Mouse (Mus musculus) cerebellum, postnatal 14 days (tissue): ENCODE measurements at regions not wholly inside any gene's neighbourhood (a gene's known extent, or its start where the extent isn't known, plus 50 kb on each side); places are given as distances from the start of the nearest gene placed in this dataset.

Experiments
- DNase-seq, 2 experiments: peaks; one replicate each; pipeline ENCODE4 v3.0.0; 2021; ENCODE audit warnings: mixed read lengths in 2 of 2

DNA sequence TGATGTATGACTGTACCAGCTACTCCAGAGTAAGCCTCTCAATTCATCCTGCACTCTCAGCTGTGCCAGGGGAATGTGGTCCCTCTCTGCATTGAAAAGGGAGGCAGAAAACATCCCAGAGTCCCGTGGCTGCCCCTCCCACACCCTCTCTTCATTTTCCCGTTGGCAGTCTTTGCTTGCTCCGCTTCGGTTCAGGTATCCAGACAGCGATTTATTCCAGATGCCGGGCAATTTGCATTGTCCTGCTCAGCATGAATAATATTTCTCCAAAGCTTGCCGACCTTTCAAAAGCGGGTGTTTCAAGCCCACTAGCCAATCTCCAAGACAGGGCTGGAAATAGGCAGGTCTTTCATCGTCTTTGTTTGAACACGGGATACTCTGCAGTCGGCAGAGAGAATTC is 220.5 kb upstream of the Ntm start:
- DNase-seq = no peak

DNA sequence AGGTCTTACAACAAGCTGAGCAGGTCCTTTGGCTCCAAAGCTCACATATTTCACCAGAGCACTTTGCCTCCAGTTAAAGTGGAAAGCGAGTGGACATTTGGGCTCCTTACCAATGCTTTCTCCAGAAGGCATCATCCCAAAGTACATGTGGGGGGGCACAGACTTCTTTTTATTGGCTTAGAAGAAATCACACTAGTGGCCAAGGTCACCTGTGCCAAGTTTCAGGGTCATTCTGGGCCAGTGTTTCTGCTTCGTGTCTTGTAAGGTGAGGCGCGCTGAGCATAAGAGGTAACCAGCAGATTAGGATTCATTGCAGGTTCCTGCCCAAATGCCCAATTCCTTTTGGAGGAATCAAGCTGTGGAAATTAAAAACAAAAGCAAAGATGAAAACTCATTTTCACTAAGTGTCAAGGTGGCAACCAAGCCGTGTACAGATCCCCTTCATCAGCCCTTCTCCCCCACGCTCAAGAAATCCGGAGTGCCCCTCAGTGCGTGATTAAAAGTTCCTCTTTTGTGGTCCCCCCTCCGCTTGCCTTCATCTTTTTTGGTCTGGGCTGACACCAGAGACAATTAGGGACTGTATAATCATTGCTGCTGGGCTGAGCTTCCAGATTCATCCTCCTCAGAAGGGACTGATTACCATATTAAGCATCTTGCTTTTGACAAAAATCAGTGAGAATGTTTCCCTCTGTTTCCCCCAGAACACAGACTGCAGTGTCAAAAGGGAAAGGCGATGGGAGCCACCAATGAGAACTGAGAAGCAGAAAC is 222.2 kb upstream of the Ntm start:
- DNase-seq = peak; percentile 76 to 78

DNA sequence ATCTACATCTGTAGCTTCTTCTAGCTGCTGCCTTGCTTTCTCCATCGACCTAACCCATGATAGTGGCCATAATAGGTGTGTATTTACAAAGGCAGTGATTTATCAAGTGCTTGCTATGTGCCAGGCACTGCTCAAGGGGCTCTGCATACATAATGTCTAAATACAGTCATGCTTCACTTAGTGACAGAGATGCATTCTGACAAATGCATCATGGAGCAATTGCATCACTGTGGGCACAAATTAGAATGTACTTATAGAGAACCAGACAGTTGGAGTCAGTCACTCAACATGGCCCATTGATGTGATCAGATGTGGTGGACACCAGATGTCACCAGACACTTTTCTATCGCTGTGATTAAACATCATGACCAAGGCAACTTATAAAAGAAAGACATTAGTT is 223.3 kb upstream of the Ntm start:
- DNase-seq = no peak

DNA sequence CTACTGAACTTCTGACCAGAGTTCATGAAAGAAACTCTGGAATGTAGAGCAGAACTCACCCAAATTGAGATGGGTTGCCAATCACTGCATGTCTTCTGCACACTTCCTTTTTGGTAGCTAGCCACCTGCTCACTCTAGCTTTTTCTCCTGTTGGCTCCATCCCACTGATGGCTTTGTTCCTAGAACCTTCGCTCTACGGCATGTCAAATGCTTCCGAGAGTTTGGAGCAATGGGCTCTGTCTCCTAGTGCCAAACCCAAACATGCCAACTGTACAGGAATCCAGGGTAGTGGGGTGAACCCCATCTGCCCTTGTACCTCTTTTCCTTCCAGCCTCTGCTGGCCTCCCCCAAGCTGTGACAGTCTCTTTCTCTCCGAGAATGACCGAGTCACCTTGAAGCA is 227.1 kb upstream of the Ntm start:
- DNase-seq = peak; percentile 93 to 96

DNA sequence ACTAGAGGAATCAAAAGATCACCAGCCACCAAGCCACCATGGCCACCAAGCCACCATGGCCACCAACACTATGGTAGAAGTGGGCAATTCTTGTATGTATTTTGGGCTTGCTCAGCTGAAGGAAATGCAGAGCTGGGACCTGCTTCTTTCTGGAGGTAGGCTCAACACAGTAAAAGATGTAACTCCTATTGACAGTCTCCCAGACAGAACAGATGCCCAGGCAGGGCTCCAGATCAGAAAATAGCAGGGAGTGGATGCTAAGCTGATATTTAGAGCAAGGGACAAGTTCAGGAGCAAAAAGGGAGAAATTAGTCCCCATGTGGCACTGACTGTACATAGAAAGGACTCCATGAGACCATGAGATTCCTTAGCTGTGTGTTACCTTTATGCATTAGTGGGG is 228.2 kb upstream of the Ntm start:
- DNase-seq = peak; percentile 81 to 89

DNA sequence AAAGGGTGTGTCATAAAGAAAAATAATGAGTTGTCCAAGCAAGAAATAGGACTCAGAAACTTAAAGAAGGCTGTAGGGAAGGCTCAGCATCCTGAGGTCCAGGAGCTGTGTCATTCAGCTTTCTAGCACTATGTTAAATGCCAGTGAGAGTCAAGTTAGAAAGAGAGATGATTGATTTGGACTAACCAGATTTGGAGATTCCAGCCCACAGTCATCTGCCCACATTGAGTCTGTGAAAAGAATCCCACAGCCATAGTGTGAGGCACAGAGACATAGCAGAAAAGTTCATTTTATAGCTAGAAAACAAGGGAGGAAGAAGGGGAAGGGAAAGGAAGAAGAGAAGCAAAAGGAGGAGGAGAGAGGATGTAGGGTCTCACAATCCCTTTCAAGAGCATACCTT is 229.0 kb upstream of the Ntm start:
- DNase-seq = no peak

DNA sequence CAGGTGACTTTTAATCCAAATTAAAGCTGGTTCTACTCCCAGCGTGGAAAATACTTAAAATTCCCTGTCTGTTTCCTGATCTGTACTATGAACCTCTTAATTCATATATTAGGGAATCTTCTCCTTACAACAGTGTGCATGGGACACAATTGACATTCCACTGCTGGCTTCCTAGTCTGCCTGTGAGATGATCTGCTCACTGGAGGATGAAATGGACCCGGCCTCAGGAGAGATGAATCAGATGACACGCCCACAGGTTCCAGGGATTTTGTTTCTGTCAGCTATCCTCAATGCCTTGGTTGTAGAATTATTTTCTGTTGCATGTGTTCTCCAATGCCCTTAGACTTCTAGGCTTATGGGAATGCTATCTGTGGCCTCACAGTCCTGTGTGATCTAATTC is 231.9 kb upstream of the Ntm start:
- DNase-seq = no peak

DNA sequence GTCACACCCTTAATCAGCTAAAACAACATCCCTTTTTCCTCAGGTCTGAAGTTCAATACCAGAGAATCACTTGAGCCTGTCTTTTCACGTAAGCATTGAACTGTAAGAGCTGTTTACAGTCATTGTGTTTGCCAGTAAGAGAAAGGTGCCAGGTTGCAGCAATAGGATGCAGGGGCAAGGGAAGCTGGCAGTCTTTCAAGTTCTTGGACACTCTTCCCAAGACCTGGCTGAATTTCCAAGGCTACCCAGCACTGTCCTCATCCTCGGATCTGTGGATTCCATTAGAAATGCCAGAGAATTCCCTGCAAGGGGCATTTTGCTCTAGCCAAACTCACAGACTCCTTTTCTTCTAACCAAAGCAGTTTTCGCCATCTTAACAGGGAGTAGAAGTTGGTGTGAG is 224.5 kb upstream of the Snx19 start:
- peak; percentile 69 to 85 for DNase-seq

DNA sequence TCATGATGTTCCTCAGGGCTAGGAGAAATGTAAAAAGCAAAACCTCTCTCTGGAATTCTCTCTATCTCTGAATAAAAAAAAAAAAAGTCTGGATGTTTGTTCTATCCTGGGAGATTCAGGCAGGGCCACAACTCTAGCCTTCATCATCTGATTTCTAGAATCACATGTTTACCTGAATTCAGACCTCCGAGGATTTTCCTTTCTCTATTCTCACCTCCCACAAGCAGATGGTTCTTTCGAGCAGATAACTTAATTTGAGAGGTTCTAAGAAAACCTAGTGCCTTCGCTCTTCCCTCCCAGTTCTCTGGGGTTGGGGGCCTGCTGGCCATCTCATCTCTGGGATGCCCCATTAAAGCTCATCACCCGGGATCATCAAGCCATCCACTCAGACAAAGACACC is 219.3 kb upstream of the Snx19 start:
- DNase-seq = no peak

DNA sequence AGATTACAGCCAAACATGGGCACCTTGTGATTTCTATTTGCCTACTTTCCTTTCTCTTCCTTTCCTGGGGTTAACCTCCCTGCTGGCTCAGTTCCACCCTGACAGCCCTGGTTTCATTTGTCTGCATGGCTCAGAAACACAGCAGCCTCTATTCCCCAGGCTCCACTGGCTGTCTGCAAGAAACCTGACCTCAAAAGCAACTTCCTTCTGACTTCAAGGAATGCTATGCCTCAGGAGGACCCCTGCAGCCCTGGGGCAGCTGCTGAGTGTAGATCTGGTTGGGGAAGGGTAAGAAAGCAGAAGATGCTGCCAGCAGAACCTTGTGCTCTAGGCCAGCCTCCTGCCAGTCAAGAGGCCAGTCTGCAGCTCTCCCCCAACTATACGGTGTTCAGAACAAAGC is 217.1 kb upstream of the Snx19 start:
- no peak for DNase-seq

DNA sequence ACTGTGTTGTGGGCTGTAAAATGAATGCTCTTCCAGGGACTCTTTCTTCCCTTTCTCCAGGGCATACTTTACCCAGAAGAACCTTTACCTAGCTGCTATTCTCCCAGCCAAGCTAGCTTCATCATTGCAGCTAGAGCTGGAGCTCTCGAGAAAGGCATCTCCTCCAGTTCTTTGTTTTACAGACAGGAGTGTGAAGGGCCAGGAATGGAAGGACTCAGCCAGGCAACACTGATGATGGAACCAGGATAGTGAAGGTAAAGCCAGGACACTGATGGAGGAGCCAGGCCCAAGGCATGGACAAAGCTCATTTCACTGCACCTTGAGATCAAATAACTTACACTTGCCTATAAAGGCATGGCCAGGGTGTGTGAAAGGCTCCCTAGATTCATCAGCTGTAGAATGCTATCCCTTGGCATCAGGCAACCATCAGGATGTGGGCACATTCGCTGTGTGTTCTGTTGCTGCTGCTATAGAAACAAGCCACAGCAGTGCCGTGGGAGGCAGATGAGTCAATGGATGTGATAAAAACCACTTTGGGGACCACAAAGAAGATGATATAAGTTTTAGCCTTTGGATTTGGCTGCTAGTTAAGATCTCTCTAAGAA is 214.3 kb upstream of the Snx19 start:
- DNase-seq = no peak

DNA sequence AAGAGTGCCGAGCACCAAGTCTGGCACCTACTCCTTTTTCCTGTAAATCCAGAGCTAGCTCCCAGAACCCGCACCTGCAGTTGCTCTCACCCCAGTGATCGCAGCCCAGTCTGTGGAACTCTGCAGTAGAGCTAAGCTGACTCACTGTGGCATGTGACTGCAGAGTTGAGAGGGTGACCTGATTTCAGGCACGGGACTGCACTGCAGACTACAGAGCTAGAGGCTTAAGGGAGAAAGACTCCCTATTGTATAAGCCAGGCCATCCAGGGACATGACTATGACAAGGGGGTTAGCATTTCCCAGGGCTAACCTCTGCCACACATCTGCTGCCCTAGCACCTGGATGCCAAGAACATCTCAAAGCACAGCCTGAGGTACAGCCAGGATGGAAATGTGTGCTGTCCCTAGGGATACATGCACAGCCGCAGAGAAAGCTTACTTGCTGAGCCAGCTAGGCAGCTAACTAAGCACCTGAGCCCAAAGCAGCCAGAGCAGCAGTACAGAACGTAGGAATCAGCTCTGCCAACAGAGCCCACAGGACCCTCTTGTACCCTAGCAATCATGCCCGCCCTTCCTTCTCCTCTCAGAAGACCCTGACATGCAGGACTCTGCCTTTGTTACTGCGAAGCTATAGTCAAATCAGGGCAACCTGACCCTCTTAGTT is 192.3 kb upstream of the Snx19 start:
- peak; percentile 31 to 46 for DNase-seq

DNA sequence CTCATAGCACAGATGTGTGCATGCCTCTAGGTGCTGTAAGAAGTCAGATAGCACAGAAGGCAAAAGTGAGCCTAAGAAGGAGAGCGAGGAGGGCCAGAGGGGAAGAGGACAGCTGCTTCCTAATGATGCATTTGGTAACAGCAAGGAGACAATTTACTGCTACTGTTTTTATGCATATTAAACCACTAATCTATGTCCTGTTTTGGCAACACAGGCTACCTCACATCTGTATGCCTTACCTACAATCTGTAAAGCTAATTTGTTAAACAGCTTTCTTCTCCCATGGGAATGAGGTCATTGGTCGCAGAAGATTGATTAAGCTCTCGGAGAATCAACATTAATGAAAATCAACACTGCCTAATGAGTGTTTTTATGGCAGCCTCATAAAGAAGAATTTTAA is 191.1 kb upstream of the Snx19 start:
- no peak for DNase-seq

DNA sequence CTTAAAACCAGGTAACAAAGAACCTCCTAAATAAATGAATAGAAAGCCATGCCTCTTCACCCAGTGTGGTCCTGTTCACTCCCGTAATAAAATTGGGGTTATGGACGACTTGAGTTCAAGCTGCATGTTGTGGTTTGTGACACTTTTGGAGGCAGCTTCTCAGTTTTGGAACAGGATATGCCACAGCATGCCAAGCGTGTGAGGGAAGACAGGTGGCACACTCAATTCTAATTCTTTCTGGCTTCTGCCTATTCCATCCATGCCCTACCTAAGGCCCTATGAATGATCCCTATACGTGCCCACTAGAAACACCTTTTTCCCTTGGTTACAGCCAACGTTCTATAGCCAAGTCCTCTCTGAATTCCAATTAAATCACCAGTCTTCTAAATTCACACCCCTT is 184.8 kb upstream of the Snx19 start:
- DNase-seq = peak; percentile 76 to 82

DNA sequence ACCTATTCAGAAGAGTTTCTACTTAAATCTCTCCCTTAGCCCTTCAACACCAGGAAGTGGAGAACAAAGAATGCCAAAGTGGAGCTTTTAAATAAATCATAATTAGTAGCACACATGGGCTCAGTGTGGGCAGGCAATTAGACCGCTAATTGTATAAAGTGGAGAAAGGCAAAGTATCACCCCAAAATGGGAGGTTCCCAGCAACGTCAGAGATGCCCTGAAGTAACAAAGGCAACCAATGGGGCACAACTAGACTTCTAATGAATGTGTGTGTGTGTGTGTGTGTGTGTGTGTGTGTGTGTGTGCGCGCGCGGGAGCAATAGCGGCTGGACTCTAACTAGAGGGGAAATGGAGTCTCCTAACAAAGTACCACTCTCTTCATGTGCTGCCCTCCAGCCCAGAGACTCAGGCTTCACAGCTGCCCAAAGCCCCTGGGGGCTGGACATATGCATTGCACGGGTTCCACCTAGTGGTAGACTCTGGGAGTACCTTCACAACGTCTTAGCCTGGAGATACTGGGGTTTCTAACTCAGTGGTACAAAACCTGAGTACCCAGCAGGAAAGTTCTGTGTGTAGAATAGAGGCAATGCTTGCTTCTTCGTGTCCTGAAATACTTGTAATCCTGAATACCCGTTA is 162.3 kb upstream of the Snx19 start:
- peak; percentile 91 for DNase-seq

DNA sequence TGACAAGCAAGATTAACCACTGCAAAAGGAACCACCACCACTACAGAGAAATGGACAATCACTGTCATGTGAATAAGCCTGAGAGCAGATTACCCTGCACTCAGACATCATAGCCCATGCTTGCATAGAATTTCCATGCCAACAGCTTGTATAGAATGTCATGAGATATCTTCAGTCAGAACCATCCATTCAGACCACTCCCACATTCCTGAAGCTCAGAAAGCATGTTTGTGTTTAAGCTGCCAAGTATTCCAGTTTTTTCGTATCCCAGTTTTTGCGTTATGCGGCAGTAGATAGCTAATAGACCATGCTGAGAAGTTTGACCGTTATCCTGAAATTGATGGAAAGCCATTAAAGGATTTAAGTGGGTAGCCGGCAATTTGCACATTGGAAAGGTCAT is 155.8 kb upstream of the Snx19 start:
- no peak for DNase-seq

DNA sequence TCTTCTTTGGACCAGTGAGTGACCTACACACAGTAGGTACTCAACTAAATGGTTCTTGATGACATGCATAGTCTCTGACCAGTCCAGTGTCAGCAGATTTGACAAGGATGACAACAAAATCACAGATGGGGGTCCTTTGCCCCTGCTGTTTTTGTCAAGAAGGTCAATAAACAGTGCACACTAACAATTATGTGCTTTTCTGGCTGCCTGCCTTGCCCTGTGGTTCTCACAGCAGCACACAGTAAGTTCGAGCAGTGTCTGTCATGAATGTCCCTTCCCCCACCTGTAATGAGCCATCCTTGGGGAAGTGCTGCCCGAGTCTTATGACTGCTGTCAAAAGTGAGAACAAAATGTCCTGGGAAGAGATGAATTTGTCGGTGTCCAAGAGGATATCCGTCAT is 153.1 kb upstream of the Snx19 start:
- peak; percentile 28 to 37 for DNase-seq

DNA sequence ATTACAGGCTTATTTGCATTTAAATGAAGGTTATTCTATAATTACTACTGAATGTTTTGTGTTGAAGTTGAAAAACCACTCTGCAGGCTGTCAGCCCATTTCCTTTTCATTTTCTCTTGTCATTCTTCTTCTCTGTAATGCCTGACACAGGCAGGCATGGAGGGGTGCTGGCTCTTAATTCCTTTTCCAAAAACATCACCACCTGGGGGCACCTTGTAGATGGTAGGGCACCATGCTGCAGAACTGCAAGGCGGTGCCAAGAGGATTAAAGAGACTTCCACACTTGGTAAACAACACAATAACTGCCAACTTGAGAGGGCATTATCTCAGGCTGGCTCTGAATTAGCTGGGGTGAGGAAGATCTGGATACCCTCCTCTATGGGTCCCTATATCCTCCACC is 148.7 kb upstream of the Snx19 start:
- DNase-seq = peak in 1 of 2 experiments; percentile 67

DNA sequence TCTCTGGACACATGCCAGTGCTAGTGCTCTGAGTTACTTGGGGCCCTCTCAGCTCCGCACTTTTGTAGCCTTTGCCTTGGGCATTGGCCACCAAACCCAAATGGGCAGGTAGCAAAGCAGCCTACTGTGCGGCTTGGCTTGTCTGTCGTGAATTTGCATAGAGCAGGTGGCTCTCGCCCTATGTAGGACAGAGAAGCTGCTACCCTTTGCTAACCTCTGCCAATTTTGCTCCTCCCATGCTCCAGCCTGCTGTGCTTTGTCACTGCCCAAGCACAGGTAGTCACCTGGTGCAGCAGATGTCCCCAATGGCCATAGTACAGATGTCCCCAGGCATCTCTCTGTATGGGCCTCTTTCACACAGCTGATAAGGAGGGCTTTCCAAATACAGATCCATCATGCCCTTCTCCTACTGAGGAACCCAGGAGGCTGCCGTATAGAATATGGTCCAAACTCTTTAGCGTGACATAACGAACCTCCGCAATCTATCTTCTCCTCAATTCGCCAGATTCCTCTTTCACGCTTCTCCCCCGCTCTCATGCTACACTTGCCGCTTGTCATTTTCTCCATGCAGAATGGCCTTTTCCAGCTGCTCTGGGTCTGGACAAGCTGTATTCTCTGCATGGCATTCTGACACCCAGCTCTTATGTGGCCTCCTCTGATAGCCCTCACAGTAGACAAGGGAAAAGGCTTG is 143.7 kb upstream of the Snx19 start:
- peak; percentile 86 to 93 for DNase-seq

DNA sequence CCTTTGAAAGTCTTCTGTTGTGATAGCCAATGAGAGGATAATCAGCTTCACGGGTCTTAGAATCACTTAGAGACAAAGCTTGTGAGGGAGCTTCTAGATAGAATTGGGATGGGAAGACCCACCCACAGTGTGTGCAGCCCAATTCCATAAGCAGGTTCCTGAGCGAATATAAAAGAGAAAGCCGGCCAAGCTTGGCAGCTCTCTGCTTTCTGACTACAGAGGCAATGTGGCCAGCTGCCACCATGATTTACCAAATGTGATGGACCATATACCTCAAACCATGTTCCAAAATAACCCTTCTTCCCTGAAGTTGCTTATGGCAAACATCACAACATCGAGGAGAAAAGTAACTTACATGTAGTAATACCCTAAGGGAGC is 143.1 kb upstream of the Snx19 start:
- DNase-seq = peak; percentile 63 to 68

DNA sequence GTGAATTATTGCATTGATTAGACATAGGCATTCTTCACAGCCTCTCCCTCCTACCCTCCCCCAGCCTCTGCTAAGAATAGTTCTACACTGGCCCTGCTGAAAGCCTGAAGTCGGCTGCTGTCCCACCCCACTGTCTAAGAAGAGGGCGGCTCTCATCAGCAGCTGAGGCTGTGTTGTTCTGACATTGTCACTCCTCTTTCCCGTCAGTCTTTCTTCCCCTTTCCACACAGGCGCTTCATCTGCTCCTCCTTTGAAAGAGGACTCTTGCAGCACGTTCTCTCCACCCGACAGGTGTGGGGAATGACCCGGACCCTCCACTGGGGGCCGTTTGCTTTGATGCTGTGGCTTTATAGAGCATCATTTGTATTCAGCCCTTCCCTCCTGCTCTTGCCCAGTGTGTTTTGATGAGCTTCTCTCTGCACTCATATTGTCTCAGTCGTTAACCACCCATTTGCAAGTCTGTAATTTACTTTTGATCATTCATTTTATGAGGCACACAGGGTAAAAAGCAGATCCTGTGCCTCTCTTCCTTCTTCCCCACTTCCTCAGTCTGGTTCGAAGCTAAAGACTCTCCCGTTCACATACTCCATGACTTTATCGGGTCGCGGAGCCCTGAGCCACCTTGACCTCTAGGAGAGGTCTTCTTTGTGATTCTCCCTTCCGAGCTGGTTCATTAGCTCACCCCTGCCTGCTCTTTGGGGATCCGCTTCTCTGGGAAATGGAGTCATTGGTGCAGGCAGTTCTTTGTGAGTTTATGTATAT is 142.2 kb upstream of the Snx19 start:
- DNase-seq = peak in 1 of 2 experiments; percentile 41

DNA sequence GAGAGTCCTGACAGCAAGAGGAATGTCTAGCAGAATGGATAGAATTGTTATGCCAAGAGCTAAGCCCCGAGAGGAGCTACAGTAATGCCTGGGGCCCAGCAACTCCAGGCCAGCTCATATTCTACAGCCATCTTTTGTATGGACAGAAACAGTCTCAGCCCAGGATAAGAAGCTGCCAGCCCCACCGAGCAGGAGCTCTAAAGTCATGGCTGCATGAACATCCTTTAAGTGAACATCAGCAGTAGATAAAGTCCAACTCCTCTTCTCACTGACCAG is 141.6 kb upstream of the Snx19 start:
- no peak for DNase-seq

DNA sequence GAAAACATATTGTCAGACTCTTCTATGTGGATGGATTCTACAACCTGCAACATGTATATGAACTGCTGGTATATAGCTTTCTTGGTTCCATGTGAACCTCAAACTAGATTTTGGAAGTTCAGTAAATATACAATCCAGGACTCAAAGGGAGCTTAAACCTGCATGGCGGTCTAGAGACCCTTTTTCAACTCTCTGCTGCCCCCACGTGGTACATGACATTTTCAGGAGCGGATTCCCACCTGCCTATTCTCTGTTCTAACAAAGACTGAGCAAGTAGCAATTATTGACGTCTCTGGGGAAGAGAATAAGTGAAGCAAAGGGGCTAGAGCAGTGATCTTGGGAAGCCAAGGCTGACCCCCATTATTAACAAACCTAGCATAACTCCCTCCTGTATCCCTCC is 127.1 kb upstream of the Snx19 start:
- DNase-seq = peak; percentile 94 to 97
